Mouse (Mus musculus) CH12.LX (cell line): ENCODE results near the gene Xylb.

ENCODE experiments used
- CHD2 ChIP-seq: IDR thresholded peaks from 2 replicates; pipeline ENCODE4 v1.6.1; 2011; ENCODE audit warnings: low read length, improper control_type of control experiment
- EP300 ChIP-seq: IDR thresholded peaks from 2 replicates; pipeline ENCODE4 v1.6.1; 2011; ENCODE audit warnings: low read length, improper control_type of control experiment
- MXI1 ChIP-seq: IDR thresholded peaks from 2 replicates; pipeline ENCODE4 v1.6.1; 2011; ENCODE audit warnings: mild to moderate bottlenecking, low read depth, low read length, improper control_type of control experiment
- POLR2A ChIP-seq: IDR thresholded peaks from 2 replicates; pipeline ENCODE4 v1.6.1; 2011; ENCODE audit warnings: low read depth, mild to moderate bottlenecking, improper control_type of control experiment, low read length
- TBP ChIP-seq: conservative IDR thresholded peaks from 2 replicates; pipeline ENCODE4 v1.6.1; 2011; ENCODE audit warnings: low read depth, low read length, improper control_type of control experiment

DNA sequence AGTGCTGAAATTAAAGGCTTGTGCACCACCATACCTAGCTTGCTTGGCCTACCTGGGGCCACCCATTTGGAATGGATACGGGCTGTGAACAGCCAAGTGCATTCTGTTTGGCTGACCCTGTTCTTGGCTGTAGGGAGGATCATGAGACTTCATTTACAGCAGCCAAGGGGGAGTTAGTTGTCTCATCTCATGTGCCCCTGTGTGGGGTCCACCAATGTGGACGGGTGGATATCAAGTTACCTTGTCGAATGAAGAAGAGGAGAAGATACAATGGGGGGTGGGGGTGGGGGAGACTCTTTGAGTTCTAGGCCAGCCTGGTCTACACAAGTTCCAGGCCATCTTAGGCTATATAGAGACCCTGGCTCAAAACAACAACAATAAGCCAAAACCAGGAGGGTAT, 17.8 kb downstream of the Xylb start:
- no peak for TF ChIP-seq TBP
- no peak for TF ChIP-seq POLR2A
- TF ChIP-seq EP300, result no peak
- TF ChIP-seq MXI1, result no peak
- no peak for TF ChIP-seq CHD2
